Mouse (Mus musculus): ENCODE data around the gene Creld1. TPM values are rescaled to one million over a fixed set of nuclear protein-coding genes. Genes with fewer than 3 reads are reported as not detected.

Gene Creld1
- polyA plus RNA-seq, 1 experiment = 30.4 TPM

GRCm38 (mm10) chr6:113442442-113443090 lies 40.5 kb upstream of the Creld1 start, which contains the start of gene Jagn1:
TSS of gene Jagn1 (plus strand) at chr6:113442569.
- DNase-seq = peak; percentile 89
- WGBS = 1% methylated on average over 45 of the region's 45 CpGs
- peaks cover 3% of the 10 kb centered on the region; the same call in 1 of the 2 replicates for H3K4me1 ChIP-seq (ENCODE audit: control insufficient read depth, insufficient read depth, low read length)
- TF ChIP-seq CTCF (IDR thresholded peaks at IDR 0.05; ENCODE audit: insufficient read depth, low read length) (no peak), POLR2A (IDR thresholded peaks at IDR 0.05; ENCODE audit: borderline replicate concordance, extremely low read depth, low read depth, low read length) (peak; percentile 67; the same call in 1 of the 2 replicates)
- peak within 1 kb of the TSS; percentile 81 for H3K4me3 ChIP-seq (replicated peaks; ENCODE audit: extremely low read depth, low read depth, low read length)

GRCm38 (mm10) chr6:113443091-113443490 lies 40.0 kb upstream of the Creld1 start:
- DNase-seq = no peak
- 0 out of 2 replicates have a peak, but pooled peaks have one; percentile 11 for TF ChIP-seq CTCF (IDR thresholded peaks at IDR 0.05; ENCODE audit: insufficient read depth, low read length)
- no peak for TF ChIP-seq POLR2A (IDR thresholded peaks at IDR 0.05; ENCODE audit: borderline replicate concordance, extremely low read depth, low read depth, low read length)

DNA sequence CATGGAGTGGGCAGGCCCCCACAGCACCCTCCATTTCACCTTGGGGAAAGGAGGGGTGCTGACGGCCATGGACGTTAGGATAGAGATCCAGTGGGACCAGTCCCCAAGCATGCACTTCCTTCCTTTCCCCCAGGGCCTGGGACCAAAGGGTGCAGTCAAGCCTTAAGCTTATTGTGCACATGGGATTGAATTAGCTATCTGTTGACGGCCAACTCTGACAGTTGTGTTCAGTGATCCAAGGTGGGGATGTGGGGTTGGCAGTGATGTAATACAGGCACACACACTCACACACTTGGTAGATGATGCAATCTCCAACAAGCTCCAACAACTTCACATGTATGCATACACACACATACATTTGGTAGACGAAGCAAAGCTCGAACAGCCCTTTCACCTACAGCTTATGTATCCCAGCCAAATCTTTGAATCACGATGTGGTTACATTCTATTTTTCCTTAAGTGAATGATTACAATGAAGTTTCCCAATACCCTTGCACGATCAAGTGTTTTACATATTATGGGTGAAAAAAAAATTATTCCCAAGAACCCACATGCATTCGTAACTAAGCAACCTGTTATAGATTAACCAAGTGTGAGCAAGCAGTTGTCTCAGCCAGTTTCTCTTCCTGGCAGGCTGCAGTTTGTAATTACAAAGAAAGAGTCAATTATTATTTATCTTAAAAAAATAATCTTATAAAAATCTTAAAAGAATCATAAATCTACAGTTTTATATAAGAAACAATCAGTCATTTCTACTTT lies 38.7 kb upstream of the Creld1 start:
- Histone ChIP-seq H3K4me1 (ENCODE audit: control insufficient read depth, insufficient read depth, low read length) (peaks cover 3% of the 10 kb centered on the region; the same call in 1 of the 2 replicates), H3K4me3 (replicated peaks; ENCODE audit: extremely low read depth, low read depth, low read length) (no peak overlapping the region)
- TF ChIP-seq CTCF (IDR thresholded peaks at IDR 0.05; ENCODE audit: insufficient read depth, low read length) = no peak
- no peak for TF ChIP-seq POLR2A (IDR thresholded peaks at IDR 0.05; ENCODE audit: borderline replicate concordance, extremely low read depth, low read depth, low read length)
- 69% methylated on average over 8 of the region's 8 CpGs for WGBS
- DNase-seq = no peak

More at GRCm38 (mm10) chr6:113443091-113443490, 40.0 kb upstream of the Creld1 start:
- peaks cover 3% of the 10 kb centered on the region; the same call in 1 of the 2 replicates for H3K4me1 ChIP-seq (ENCODE audit: control insufficient read depth, insufficient read depth, low read length)
- WGBS = 40% methylated on average over 12 of the region's 12 CpGs
- peak overlapping the region; percentile 81 for H3K4me3 ChIP-seq (replicated peaks; ENCODE audit: extremely low read depth, low read depth, low read length)

GRCm38 (mm10) chr6:113447639-113448038 lies 35.5 kb upstream of the Creld1 start:
- DNase-seq = no peak
- 98% methylated on average over 4 of the region's 4 CpGs for WGBS
- Histone ChIP-seq H3K4me3 (replicated peaks; ENCODE audit: extremely low read depth, low read depth, low read length) (no peak overlapping the region), H3K4me1 (ENCODE audit: control insufficient read depth, insufficient read depth, low read length) (peaks cover 3% of the 10 kb centered on the region; the same call in 1 of the 2 replicates)
- no peak for TF ChIP-seq CTCF (IDR thresholded peaks at IDR 0.05; ENCODE audit: insufficient read depth, low read length)
- TF ChIP-seq POLR2A (IDR thresholded peaks at IDR 0.05; ENCODE audit: borderline replicate concordance, extremely low read depth, low read depth, low read length) = no peak

- WGBS = 50% methylated on average over 2 of the region's 2 CpGs
- TF ChIP-seq POLR2A (IDR thresholded peaks at IDR 0.05; ENCODE audit: borderline replicate concordance, extremely low read depth, low read depth, low read length) (no peak), CTCF (IDR thresholded peaks at IDR 0.05; ENCODE audit: insufficient read depth, low read length) (no peak)
- no peaks in the 10 kb centered on the region for H3K4me1 ChIP-seq (ENCODE audit: control insufficient read depth, insufficient read depth, low read length)
- H3K4me3 ChIP-seq (replicated peaks; ENCODE audit: extremely low read depth, low read depth, low read length) = no peak overlapping the region
- no peak for DNase-seq
Observed at GRCm38 (mm10) chr6:113451839-113452238, 31.3 kb upstream of the Creld1 start.

- no peak for TF ChIP-seq CTCF (IDR thresholded peaks at IDR 0.05; ENCODE audit: insufficient read depth, low read length)
- H3K4me3 ChIP-seq (replicated peaks; ENCODE audit: extremely low read depth, low read depth, low read length) = no peak overlapping the region
- no peaks in the 10 kb centered on the region; the same call in 1 of the 2 replicates for H3K4me1 ChIP-seq (ENCODE audit: control insufficient read depth, insufficient read depth, low read length)
- 54% methylated on average over 5 of the region's 5 CpGs for WGBS
- no peak for DNase-seq
Observed at GRCm38 (mm10) chr6:113455007-113455406, 28.1 kb upstream of the Creld1 start.

DNA sequence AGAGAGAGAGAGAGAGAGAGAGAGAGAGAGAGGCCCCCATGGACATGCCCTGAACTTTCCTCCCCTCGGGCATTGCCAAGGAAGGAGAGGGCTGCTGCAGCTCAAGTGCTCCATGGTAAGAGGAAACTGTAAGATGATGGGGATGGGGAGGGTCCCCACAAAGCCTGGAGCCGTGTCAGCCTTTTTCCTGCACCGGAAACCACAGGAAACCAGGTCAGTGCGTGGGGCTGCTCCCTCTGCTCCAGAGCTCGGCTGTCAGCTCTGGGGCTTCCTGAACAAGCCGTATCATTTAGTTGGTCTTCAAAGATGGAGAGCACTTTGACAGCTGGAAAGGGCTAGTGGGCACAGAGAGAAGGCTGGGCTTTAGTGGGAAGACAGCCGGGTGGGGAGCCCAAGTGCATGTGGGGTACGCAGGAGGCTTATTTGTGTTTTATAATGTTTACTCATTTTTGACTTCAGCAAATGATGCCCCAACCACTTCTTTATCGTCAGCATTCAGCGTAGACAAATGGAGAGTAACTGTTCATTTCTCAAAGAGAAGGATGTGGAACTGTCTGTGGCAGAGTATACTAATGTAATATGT lies 25.1 kb upstream of the Creld1 start, which contains the start of gene Il17re:
TSS of gene Il17re (plus strand) at position 533 of the 583 bp plus-strand sequence.
- DNase-seq = no peak
- H3K4me3 ChIP-seq (replicated peaks; ENCODE audit: extremely low read depth, low read depth, low read length) = peak within 1 kb of the TSS; percentile 51
- no peaks in the 10 kb centered on the region; the same call in 1 of the 2 replicates for H3K4me1 ChIP-seq (ENCODE audit: control insufficient read depth, insufficient read depth, low read length)
- 28% methylated on average over 10 of the region's 10 CpGs for WGBS
- TF ChIP-seq CTCF (IDR thresholded peaks at IDR 0.05; ENCODE audit: insufficient read depth, low read length) = no peak
- no peak for TF ChIP-seq POLR2A (IDR thresholded peaks at IDR 0.05; ENCODE audit: borderline replicate concordance, extremely low read depth, low read depth, low read length)

GRCm38 (mm10) chr6:113458635-113459034 lies 24.5 kb upstream of the Creld1 start:
- no peaks in the 10 kb centered on the region; the same call in 1 of the 2 replicates for H3K4me1 ChIP-seq (ENCODE audit: control insufficient read depth, insufficient read depth, low read length)
- DNase-seq = peak; percentile 70
- TF ChIP-seq POLR2A (IDR thresholded peaks at IDR 0.05; ENCODE audit: borderline replicate concordance, extremely low read depth, low read depth, low read length) (peak; percentile 70; the same call in 1 of the 2 replicates), CTCF (IDR thresholded peaks at IDR 0.05; ENCODE audit: insufficient read depth, low read length) (no peak)
- H3K4me3 ChIP-seq (replicated peaks; ENCODE audit: extremely low read depth, low read depth, low read length) = peak overlapping the region; percentile 51
- 51% methylated on average over 10 of the region's 10 CpGs for WGBS

- WGBS = 55% methylated on average over 7 of the region's 7 CpGs
- H3K4me1 ChIP-seq (ENCODE audit: control insufficient read depth, insufficient read depth, low read length) = no peaks in the 10 kb centered on the region; the same call in 1 of the 2 replicates
Observed at GRCm38 (mm10) chr6:113464040-113464439, 19.1 kb upstream of the Creld1 start.

More at GRCm38 (mm10) chr6:113464040-113464439, 19.1 kb upstream of the Creld1 start:
- no peak overlapping the region for H3K4me3 ChIP-seq (replicated peaks; ENCODE audit: extremely low read depth, low read depth, low read length)
- TF ChIP-seq CTCF (IDR thresholded peaks at IDR 0.05; ENCODE audit: insufficient read depth, low read length) (no peak), POLR2A (IDR thresholded peaks at IDR 0.05; ENCODE audit: borderline replicate concordance, extremely low read depth, low read depth, low read length) (no peak)
- DNase-seq = no peak
